Mouse (Mus musculus) mouse trophoblast stem cell (cell line): ENCODE measurements around the gene BC003965.
"Not testable (repeated sequence)": the region's sequence is repeated elsewhere in the genome, so short reads cannot be mapped to it uniquely, and the experiment has no call there.

Source experiments
- in situ Hi-C, 2 experiments: fragments of 300-500 bp; cut with MseI, MboI; formaldehyde crosslinking; loops; 2 replicates in 1 of 2; 3 replicates in 1 of 2; pipeline ENCODE4 v1.15.1; 2025

The BC003965 gene

GRCm38 (mm10) chr17:25219492-25220295 is 35.3 kb downstream of the BC003965 start:
- in situ Hi-C loops: no loop called here

- in situ Hi-C loops: no loop called here
Observed at GRCm38 (mm10) chr17:25220746-25221145, 36.4 kb downstream of the BC003965 start.

GRCm38 (mm10) chr17:25221821-25222503 is 37.6 kb downstream of the BC003965 start:
- in situ Hi-C loops: no loop called here

GRCm38 (mm10) chr17:25222504-25222940 is 38.2 kb downstream of the BC003965 start:
- in situ Hi-C loops: not testable (repeated sequence)

GRCm38 (mm10) chr17:25222951-25223601 is 38.7 kb downstream of the BC003965 start:
- in situ Hi-C loops: no loop called here

DNA sequence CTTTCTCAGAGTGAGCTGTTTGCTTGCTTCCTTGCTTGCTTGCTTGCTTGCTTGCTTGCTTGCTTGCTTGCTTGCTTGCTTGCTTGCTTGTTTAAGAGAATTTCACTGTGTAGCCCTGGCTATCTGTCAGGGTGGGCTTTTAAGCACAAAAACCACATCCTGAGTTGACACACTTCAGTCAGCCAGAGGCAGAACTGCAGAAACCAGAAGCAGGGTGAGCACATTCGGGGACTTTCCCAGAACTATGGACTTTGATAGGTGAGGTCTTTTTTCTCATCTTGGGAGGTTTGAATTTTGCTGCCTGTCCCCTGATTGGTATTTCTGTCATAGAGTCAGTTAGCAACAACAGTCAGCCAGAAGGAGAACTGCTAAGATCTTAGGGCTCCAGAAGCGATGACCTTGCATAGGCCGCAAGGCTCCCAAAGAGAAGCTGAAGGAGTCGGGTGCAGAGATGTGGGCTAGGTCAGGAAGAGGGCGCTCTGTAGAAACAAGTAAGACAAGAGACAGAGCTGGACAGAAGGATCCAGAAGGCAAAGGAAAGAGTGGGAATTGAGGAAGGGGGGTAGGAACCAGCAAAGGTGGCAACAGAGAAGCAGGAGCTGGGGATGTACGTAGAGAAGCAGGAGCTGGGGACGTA is 40.4 kb downstream of the BC003965 start:
- in situ Hi-C loops: no loop called here

DNA sequence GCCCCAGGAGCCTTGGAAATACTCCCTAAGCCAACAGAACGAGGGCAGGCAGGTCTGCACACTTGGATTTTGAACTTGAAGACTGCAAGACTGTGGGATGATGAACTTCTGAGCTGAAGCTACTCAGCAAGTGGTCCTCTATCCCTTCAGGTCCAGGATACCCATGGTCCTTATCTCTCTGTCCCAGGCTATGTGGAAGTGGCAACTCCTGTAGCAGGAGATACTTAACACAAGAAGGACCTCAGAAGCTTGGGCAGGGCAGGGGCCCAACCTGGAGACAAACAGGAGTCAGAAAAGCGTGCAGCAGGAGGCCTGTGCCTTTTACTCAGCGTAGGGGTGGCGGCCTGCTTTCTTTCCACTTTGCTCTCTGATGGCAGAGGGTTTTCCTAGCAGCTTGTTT is 41.3 kb downstream of the BC003965 start:
- in situ Hi-C loops: no loop called here

DNA sequence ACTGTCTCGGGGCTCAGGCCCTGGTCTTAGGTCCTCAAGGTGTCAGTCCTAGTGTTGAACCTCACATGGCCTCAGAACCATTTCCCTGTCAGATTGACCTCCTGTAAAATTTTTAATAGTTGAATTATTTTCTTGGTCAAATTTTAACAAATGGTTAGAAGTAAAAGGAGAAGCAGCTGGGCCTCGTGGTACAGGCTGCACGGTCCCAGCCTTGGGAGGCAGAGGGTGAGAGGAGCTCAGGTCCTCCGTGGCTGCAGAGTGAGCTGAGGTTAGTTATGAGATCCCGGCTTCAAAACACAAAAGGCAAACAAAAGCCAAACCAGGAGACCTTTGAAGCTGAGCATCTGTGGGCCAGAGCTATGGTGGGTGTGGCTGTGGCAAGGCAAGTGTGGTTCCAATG is 43.6 kb downstream of the BC003965 start:
- in situ Hi-C loops: no loop called here

GRCm38 (mm10) chr17:25230014-25230655 is 45.8 kb downstream of the BC003965 start:
- in situ Hi-C loops: not testable (repeated sequence)

DNA sequence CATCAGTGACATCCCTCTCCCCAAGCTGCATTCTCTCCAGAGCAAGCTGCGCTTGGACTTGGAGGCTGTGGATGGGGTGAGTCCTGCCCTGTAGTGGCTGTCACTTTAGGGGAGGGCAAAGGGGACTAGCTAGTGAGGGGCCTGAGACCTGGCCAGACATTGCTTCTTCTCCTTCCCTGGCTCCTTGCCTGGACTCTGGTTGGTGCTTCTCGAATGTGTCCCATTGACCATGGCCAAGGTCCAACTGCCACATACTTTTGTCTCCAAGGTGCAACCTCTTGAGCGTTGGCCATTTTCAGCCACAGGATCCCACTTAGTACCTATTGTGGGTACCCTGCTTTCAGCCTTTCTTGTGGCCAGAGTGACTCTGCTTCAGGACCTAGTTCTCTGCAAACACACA is 46.3 kb downstream of the BC003965 start:
- in situ Hi-C loops: no loop called here

DNA sequence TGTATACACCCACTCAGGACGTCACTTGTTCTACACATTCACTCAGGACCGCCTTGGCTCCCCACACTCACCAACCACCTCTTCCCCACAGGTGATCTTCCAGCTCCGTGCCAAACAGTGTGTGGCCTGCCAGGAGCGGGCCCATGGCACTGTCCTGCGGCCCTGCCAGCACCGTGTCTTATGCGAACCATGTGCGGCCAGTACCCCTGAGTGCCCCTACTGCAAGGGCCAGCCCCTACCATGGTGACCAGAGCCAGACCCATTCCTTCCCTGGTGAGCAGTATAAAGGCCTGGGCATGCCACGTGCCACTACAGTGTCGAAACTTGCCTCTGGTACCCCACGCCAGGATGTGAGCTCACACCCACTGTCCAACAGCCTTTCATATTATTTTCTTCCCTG is 47.3 kb downstream of the BC003965 start:
- in situ Hi-C loops: not testable (repeated sequence)

DNA sequence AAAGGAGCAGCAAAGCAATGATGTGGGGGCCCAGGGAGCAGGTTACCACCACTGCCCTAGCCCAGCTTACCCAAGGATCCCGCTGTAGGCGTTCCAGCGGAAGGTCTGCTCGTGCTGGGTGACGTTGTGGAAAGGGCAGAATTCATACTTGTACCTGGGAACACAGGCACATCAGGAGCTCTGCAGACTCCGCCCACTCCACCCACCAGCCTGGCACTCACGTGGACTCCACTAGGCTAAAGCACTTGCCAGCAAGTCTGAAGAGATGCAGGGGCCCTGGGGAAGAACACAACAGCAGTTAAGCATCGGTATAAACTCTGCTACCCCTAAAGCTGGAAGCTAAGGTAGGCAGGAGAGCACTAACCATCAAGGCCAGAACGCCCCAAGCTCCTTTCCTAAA is 51.3 kb downstream of the BC003965 start:
- in situ Hi-C loops: no loop called here
